Mouse (Mus musculus): ENCODE results near the gene Ensa. TPM values are rescaled to one million over a fixed set of nuclear protein-coding genes. Genes with fewer than 3 reads are reported as not detected.
"Not testable (repeated sequence)": the region's sequence is repeated elsewhere in the genome, so short reads cannot be mapped to it uniquely, and the experiment has no call there.

Ensa gene
- polyA plus RNA-seq, 1 experiment from 2014 or later, result 69.9 TPM

DNA sequence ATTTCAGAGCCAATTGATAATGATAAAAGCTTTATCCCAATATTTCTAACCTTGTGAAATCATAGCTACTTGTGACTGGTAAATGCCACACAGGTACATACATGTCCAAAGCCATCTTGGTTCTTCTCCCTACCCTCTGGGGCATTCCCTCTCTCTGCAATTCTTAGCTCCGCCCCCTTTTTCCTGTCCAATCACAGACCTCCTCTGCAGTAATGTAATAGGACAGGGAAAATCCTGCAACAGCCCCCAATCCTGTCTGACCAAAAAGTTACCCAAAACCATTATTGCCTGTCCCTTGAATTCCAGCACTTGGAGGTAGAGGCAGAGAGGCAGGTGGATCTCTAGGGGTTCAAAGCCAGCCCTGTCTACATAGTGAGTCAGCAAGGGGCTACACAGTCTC, 3.6 kb upstream of the Ensa start:
- no peaks in the 10 kb centered on the region for H3K9me3 ChIP-seq (ENCODE audit: control insufficient read depth, low read length)
- ATAC-seq, result no peak
- no peak overlapping the region for H3K4me3 ChIP-seq (ENCODE audit: low read length)
- H3K9ac ChIP-seq (ENCODE audit: low read depth, low read length), result no peak overlapping the region
- no peaks in the 10 kb centered on the region for H3K27me3 ChIP-seq (replicated peaks; ENCODE audit: control insufficient read depth, insufficient read depth, low read length)
- WGBS, result 75% methylated on average over 1 of the region's 1 CpGs
- H3K4me2 ChIP-seq (ENCODE audit: low read depth, low read length), result no peak overlapping the region
- H3K36me3 ChIP-seq (ENCODE audit: control insufficient read depth, insufficient read depth, low read length), result peaks cover 6% of the 10 kb centered on the region; the same call in 1 of the 2 replicates
- peaks cover 5% of the 10 kb centered on the region for H3K4me1 ChIP-seq (ENCODE audit: control insufficient read depth, insufficient read depth, low read length)
- no peak overlapping the region for H3K27ac ChIP-seq (ENCODE audit: low read length)

DNA sequence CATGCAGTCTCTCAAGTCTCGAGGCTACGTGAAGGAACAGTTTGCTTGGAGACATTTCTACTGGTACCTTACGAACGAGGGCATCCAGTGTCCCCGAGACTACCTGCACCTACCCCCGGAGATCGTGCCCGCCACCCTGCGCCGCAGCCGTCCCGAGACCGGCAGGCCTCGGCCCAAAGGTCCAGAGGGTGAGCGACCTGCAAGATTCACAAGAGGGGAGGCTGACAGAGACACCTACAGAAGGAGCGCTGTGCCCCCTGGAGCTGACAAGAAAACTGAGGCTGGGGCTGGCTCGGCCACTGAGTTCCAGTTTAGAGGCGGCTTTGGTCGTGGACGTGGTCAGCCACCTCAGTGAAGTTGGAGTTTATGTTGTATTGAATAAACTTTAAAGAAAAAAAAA, 2.4 kb upstream of the Ensa start:
- H3K4me3 ChIP-seq (ENCODE audit: low read length); H3K36me3 ChIP-seq (ENCODE audit: control insufficient read depth, insufficient read depth, low read length); H3K4me2 ChIP-seq (ENCODE audit: low read depth, low read length); H3K9me3 ChIP-seq (ENCODE audit: control insufficient read depth, low read length); ATAC-seq; H3K9ac ChIP-seq (ENCODE audit: low read depth, low read length); H3K27ac ChIP-seq (ENCODE audit: low read length); H3K4me1 ChIP-seq (ENCODE audit: control insufficient read depth, insufficient read depth, low read length); H3K27me3 ChIP-seq (replicated peaks; ENCODE audit: control insufficient read depth, insufficient read depth, low read length): not testable (repeated sequence)
- WGBS, result 90% methylated on average over 20 of the region's 20 CpGs

DNA sequence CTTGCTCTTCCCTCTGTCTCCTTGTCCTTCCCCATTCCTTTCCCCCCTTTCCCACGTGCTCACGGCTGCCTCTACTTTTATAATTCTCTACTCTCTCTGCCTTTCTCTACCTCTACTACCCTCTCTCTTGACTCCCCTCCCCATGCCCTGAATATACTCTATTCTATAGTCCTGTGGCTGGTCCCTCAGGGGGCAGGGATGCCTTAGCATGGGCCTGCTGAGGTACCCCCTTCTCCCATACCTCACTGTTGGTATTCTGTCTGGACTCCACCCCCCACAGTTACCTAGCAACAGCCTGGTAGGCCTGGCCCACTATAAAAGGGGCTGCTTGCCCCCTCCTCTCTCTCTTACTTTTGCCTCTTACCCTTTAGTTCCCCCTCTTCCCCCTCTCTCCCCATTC, 1.2 kb upstream of the Ensa start:
- H3K9ac ChIP-seq (ENCODE audit: low read depth, low read length), result no peak overlapping the region
- no peaks in the 10 kb centered on the region for H3K27me3 ChIP-seq (replicated peaks; ENCODE audit: control insufficient read depth, insufficient read depth, low read length)
- no peak overlapping the region for H3K27ac ChIP-seq (ENCODE audit: low read length)
- H3K4me1 ChIP-seq (ENCODE audit: control insufficient read depth, insufficient read depth, low read length), result peaks cover 11% of the 10 kb centered on the region
- WGBS, result 56% methylated on average over 2 of the region's 2 CpGs
- H3K36me3 ChIP-seq (ENCODE audit: control insufficient read depth, insufficient read depth, low read length), result no peaks in the 10 kb centered on the region
- H3K4me2 ChIP-seq (ENCODE audit: low read depth, low read length), result no peak overlapping the region
- H3K9me3 ChIP-seq (ENCODE audit: control insufficient read depth, low read length), result no peaks in the 10 kb centered on the region
- no peak for ATAC-seq
- H3K4me3 ChIP-seq (ENCODE audit: low read length), result no peak overlapping the region

DNA sequence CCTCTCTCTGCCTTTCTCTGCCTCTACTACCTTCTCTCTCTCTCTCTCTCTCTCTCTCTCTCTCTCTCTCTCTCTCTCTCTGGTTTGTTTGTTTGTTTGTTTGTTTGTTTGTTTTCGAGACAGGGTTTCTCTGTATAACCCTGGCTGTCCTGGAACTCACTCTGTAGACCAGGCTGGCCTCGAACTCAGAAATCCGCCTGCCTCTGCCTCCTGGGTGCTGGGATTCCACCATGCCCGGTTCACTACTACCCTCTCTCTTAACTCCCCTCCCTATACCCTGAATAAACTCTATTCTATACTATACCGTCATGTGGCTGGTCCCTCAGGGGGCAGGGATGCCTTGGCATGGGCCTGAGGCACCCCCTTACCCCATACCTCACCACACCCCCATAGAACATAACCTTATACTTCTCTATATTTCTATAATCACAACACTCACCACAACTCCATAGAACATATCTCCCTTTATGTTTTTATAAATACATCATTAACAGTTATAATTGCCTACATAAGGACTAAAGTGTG, 740 bp upstream of the Ensa start:
- Histone ChIP-seq H3K27ac (ENCODE audit: low read length) (peak overlapping the region; percentile 66; the same call in 1 of the 2 replicates), H3K4me2 (ENCODE audit: low read depth, low read length) (peak overlapping the region; percentile 51), H3K4me1 (ENCODE audit: control insufficient read depth, insufficient read depth, low read length) (peaks cover 11% of the 10 kb centered on the region), H3K4me3 (ENCODE audit: low read length) (peak overlapping the region; percentile 70), H3K9ac (ENCODE audit: low read depth, low read length) (peak overlapping the region; percentile 50)
- not testable (repeated sequence) for H3K27me3 ChIP-seq (replicated peaks; ENCODE audit: control insufficient read depth, insufficient read depth, low read length); H3K9me3 ChIP-seq (ENCODE audit: control insufficient read depth, low read length); H3K36me3 ChIP-seq (ENCODE audit: control insufficient read depth, insufficient read depth, low read length); ATAC-seq
- WGBS, result 69% methylated on average over 4 of the region's 5 CpGs

DNA sequence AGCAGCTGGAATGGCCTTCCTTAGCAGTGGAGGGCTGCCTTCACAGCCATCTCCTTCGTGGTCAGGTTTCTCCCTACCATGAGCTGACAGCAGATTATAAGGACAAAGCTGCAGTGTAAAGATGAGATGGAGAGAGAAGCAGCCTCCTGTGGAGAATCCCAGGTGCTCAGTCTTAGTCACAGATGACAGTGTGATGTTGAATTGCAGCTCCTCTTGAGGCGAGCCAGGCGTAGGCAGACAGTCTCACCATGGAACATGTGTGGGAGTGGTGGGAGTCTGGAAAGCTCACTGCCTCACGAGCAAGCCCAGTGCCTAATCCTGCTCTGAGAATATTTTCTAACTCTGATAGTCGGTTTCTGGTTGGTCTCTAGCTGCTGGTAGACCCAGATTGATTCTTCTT, 3.0 kb downstream of the Ensa start:
- WGBS, result 84% methylated on average over 5 of the region's 5 CpGs
- Histone ChIP-seq H3K4me2 (ENCODE audit: low read depth, low read length) (no peak overlapping the region), H3K9me3 (ENCODE audit: control insufficient read depth, low read length) (no peaks in the 10 kb centered on the region), H3K27ac (ENCODE audit: low read length) (no peak overlapping the region), H3K9ac (ENCODE audit: low read depth, low read length) (no peak overlapping the region), H3K4me3 (ENCODE audit: low read length) (no peak overlapping the region), H3K36me3 (ENCODE audit: control insufficient read depth, insufficient read depth, low read length) (peaks cover 9% of the 10 kb centered on the region), H3K27me3 (replicated peaks; ENCODE audit: control insufficient read depth, insufficient read depth, low read length) (no peaks in the 10 kb centered on the region), H3K4me1 (ENCODE audit: control insufficient read depth, insufficient read depth, low read length) (peaks cover 11% of the 10 kb centered on the region)
- ATAC-seq, result no peak

DNA sequence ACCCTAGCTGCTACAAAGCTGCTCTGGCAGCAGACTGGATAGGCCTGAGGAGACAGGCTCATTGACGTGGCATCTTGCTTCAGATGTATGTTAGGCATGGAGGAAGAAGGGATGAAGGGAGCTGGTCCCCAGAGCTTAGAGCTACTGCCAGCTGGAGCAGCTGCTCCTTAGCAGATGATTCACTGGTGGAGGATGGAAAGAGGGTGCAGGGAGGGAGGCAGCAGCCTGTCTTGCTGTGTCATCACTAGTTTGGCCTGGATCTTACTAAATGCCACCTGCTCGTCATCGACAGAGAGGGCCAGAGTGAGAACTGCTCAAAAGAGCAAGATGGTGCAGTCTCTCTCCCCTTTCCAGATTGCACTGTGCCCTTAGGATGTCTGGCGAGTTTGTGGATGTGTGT, 5.0 kb downstream of the Ensa start:
- Histone ChIP-seq H3K4me3 (ENCODE audit: low read length) (no peak overlapping the region), H3K27ac (ENCODE audit: low read length) (no peak overlapping the region), H3K9me3 (ENCODE audit: control insufficient read depth, low read length) (no peaks in the 10 kb centered on the region), H3K4me2 (ENCODE audit: low read depth, low read length) (no peak overlapping the region), H3K9ac (ENCODE audit: low read depth, low read length) (no peak overlapping the region), H3K36me3 (ENCODE audit: control insufficient read depth, insufficient read depth, low read length) (peaks cover 12% of the 10 kb centered on the region), H3K4me1 (ENCODE audit: control insufficient read depth, insufficient read depth, low read length) (peaks cover 11% of the 10 kb centered on the region), H3K27me3 (replicated peaks; ENCODE audit: control insufficient read depth, insufficient read depth, low read length) (no peaks in the 10 kb centered on the region)
- WGBS, result 70% methylated on average over 4 of the region's 4 CpGs
- no peak for ATAC-seq

DNA sequence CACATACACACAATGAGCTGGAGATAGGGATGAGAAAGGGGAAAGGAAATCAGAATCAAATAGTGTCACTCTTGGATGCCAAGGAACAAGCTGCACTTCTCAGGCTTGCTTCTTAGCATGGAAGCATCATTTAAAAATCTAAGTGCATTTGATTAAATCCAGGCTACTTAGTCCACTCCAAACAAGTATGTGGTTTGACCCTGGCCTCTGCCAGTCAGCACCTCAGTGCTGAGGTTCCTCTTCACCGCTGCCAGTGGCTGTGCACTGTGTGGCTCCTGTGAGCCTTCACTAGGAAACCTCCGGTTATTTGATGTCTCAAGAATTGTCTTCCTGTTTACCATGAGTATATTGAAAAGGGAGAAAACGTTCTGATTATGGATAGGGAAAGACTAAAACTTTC, 6.1 kb downstream of the Ensa start:
- Histone ChIP-seq H3K27me3 (replicated peaks; ENCODE audit: control insufficient read depth, insufficient read depth, low read length) (no peaks in the 10 kb centered on the region), H3K4me1 (ENCODE audit: control insufficient read depth, insufficient read depth, low read length) (peaks cover 10% of the 10 kb centered on the region), H3K36me3 (ENCODE audit: control insufficient read depth, insufficient read depth, low read length) (peaks cover 14% of the 10 kb centered on the region), H3K4me2 (ENCODE audit: low read depth, low read length) (no peak overlapping the region), H3K9me3 (ENCODE audit: control insufficient read depth, low read length) (no peaks in the 10 kb centered on the region), H3K9ac (ENCODE audit: low read depth, low read length) (no peak overlapping the region), H3K4me3 (ENCODE audit: low read length) (no peak overlapping the region), H3K27ac (ENCODE audit: low read length) (no peak overlapping the region)
- WGBS, result 74% methylated on average over 3 of the region's 3 CpGs
- ATAC-seq, result no peak

DNA sequence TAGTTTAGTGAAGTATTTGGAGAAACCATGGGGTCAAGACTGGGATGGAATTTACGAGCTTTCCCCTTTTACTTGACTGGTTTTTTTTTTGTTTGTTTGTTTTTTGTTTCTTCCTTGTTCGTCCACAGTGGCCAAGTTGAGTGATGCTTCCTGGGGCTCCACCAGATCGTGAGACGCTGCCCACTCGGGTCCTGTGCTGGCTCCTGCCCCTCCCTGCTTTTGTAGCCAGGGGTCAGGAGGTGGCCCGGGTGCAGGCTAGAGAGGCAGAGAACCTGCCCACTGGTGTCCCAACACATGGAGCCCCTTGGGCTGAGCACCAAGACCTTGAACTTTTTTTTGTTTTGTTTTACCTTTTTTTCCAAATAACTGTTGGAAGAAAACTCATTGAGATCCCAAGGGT, 6.5 kb downstream of the Ensa start:
- ATAC-seq, result no peak
- no peak overlapping the region for H3K4me3 ChIP-seq (ENCODE audit: low read length)
- H3K27me3 ChIP-seq (replicated peaks; ENCODE audit: control insufficient read depth, insufficient read depth, low read length), result no peaks in the 10 kb centered on the region
- peaks cover 5% of the 10 kb centered on the region; the same call in 1 of the 2 replicates for H3K4me1 ChIP-seq (ENCODE audit: control insufficient read depth, insufficient read depth, low read length)
- H3K9ac ChIP-seq (ENCODE audit: low read depth, low read length), result no peak overlapping the region
- H3K36me3 ChIP-seq (ENCODE audit: control insufficient read depth, insufficient read depth, low read length), result peaks cover 14% of the 10 kb centered on the region
- 66% methylated on average over 6 of the region's 6 CpGs for WGBS
- H3K27ac ChIP-seq (ENCODE audit: low read length), result no peak overlapping the region
- H3K9me3 ChIP-seq (ENCODE audit: control insufficient read depth, low read length), result no peaks in the 10 kb centered on the region
- no peak overlapping the region for H3K4me2 ChIP-seq (ENCODE audit: low read depth, low read length)

DNA sequence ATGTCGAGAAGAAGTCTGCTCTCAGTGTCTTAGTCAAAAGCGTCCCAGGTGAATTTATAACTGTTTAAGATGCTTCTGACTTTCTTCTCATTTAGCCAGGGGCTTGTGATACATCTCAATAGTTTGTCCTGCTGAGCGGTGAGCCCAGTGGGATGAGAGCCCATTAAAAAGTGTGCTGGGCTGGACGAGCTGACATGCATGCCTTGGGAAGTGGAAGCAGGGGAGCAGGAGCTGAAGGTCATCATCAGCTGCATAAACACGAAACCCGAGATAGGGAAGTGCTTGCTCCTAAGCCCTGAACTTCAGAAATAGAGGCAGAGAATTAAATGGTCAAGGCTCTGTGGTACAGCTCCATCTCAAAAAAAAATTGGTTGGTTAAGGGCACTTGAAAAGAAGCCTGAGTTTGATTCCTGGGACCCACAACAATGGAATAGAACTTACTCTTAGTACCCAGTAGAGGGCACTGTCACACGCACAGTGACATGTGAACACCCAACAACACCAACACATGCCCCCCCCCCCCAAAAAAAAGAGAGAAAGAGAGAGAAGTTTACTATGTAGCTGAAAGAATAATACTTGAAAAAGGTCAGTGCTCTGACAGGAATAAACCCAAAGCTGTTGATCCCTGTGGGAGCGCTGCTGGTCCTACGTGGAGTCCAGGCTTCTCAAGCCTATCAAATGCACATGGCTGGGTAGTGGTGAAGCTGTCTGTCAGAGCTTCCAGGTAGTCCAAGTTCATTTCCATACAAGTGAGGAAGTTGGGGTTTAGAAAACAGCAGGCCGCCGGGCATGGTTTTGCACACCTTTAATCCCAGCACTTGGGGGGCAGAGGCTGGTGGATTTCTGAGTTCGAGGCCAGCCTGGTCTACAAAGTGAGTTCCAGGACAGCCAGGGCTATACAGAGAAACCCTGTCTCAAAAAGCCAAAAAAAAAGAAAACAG, 8.1 kb downstream of the Ensa start:
- ATAC-seq, result no peak
- 71% methylated on average over 12 of the region's 12 CpGs for WGBS
- H3K27ac ChIP-seq (ENCODE audit: low read length), result no peak overlapping the region

More for the DNA sequence above, 8.1 kb downstream of the Ensa start:
- Histone ChIP-seq H3K4me1 (ENCODE audit: control insufficient read depth, insufficient read depth, low read length) (no peaks in the 10 kb centered on the region; the same call in 1 of the 2 replicates), H3K4me3 (ENCODE audit: low read length) (no peak overlapping the region), H3K9me3 (ENCODE audit: control insufficient read depth, low read length) (no peaks in the 10 kb centered on the region), H3K36me3 (ENCODE audit: control insufficient read depth, insufficient read depth, low read length) (peaks cover 14% of the 10 kb centered on the region), H3K9ac (ENCODE audit: low read depth, low read length) (no peak overlapping the region), H3K27me3 (replicated peaks; ENCODE audit: control insufficient read depth, insufficient read depth, low read length) (no peaks in the 10 kb centered on the region), H3K4me2 (ENCODE audit: low read depth, low read length) (no peak overlapping the region)

Measured in intestine, embryonic 16.5 days (tissue).